Mouse (Mus musculus) bone marrow macrophage, adult 2 months (primary cell): ENCODE data around the gene Lsm4. TPM values are rescaled to one million over a fixed set of nuclear protein-coding genes. Genes with fewer than 3 reads are reported as not detected.

Source experiments
- H3K27ac ChIP-seq: 2 replicates; pipeline ENCODE4 v1.5.1; 2012; ENCODE audit warnings: low read depth, low read length; ENCODE audit not compliant: insufficient read depth
- H3K4me1 ChIP-seq: 2 replicates; pipeline ENCODE4 v1.6.1; 2012; ENCODE audit warnings: low read length; ENCODE audit not compliant: control insufficient read depth, insufficient read depth
- H3K4me3 ChIP-seq: 2 replicates; pipeline ENCODE4 v1.5.1; 2012; ENCODE audit warnings: mild to moderate bottlenecking, low read length, moderate library complexity; ENCODE audit not compliant: insufficient read depth
- CTCF ChIP-seq: IDR thresholded peaks from 2 replicates; pipeline ENCODE4 v1.5.1; 2012; ENCODE audit warnings: low read depth, mild to moderate bottlenecking, low read length, moderate library complexity
- POLR2A ChIP-seq: IDR thresholded peaks from 2 replicates; pipeline ENCODE4 v1.6.1; 2012; ENCODE audit warnings: mild to moderate bottlenecking, low read depth, low read length, borderline replicate concordance
- polyA plus RNA-seq: library from polyadenylated mRNA; stranded (reverse); fragments of >200 nt; gene quantifications from 2 replicates; pipeline ENCODE4 v1.2.4, GENCODE M21; 2012; ENCODE audit not compliant: missing spikeins, insufficient read depth, insufficient read length

The Lsm4 gene
- 62.3 and 65.9 TPM in 2 replicates for polyA plus RNA-seq

GRCm38 (mm10) chr8:70673079-70673856 is at the start of gene Lsm4:
TSS of gene Lsm4 (plus strand) at chr8:70673248.
- Histone ChIP-seq H3K27ac (peak within 1 kb of the TSS; percentile 88), H3K4me3 (peak within 1 kb of the TSS; percentile 79), H3K4me1 (peaks cover 27% of the 10 kb centered on the region)
- TF ChIP-seq POLR2A, result 0 out of 2 replicates have a peak, but pooled peaks have one; percentile 67
- peak; percentile 42; the same call in 1 of the 2 replicates for TF ChIP-seq CTCF

DNA sequence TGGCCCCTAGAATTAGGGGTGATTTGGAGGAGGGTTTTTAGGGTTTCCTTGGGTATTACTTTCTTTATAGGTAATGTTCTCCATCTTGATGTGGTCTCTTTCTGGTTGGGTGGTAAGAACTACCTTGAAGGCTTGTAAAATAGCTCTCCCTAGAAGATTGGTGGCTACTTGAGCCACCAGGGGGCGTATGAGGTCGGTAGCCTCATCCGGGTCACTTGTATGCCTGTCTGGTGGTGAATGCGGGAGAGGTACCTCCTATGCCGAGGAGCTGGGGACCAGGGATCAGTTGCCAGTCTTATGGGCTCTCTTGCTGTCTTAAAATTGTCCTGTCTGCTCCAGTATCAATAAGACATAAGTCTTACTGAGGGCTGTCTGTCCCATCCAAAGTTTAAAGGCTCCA is 47.9 kb upstream of the Lsm4 start:
- no peak overlapping the region for H3K4me3 ChIP-seq
- TF ChIP-seq CTCF (no peak), POLR2A (no peak)
- H3K4me1 ChIP-seq, result peaks cover 23% of the 10 kb centered on the region
- H3K27ac ChIP-seq, result no peak overlapping the region

GRCm38 (mm10) chr8:70627041-70627440 is 46.0 kb upstream of the Lsm4 start:
- Histone ChIP-seq H3K4me1 (peaks cover 20% of the 10 kb centered on the region), H3K27ac (0 out of 2 replicates have a peak overlapping the region, but pooled peaks have one; percentile 6), H3K4me3 (no peak overlapping the region)
- TF ChIP-seq CTCF (no peak), POLR2A (no peak)

DNA sequence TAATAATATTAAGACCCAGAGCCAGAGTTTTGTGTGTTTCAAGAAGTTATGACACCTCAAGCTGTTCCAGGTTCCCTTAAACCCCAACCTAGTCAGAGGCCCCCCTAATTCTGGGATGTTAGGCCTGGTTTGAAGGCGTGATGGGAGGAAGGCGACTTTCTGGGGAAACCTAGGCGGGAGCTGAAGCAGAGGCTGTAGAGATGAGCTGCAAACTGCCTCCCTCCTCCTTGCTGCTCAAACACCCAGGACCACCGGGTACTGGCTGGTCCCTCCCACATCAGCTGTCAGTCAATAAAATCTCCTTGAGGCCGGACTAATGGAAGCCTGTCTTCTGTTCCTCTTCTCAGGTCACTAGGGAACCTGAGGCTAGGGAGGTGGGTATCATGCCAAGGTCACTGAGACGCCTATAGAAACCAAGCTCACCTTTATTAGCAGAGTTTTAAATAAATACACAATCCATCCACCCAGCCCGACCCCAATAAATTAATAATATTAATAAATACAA is 44.0 kb upstream of the Lsm4 start:
- TF ChIP-seq CTCF (no peak), POLR2A (no peak)
- Histone ChIP-seq H3K4me3 (no peak overlapping the region), H3K4me1 (peaks cover 40% of the 10 kb centered on the region), H3K27ac (no peak overlapping the region)

DNA sequence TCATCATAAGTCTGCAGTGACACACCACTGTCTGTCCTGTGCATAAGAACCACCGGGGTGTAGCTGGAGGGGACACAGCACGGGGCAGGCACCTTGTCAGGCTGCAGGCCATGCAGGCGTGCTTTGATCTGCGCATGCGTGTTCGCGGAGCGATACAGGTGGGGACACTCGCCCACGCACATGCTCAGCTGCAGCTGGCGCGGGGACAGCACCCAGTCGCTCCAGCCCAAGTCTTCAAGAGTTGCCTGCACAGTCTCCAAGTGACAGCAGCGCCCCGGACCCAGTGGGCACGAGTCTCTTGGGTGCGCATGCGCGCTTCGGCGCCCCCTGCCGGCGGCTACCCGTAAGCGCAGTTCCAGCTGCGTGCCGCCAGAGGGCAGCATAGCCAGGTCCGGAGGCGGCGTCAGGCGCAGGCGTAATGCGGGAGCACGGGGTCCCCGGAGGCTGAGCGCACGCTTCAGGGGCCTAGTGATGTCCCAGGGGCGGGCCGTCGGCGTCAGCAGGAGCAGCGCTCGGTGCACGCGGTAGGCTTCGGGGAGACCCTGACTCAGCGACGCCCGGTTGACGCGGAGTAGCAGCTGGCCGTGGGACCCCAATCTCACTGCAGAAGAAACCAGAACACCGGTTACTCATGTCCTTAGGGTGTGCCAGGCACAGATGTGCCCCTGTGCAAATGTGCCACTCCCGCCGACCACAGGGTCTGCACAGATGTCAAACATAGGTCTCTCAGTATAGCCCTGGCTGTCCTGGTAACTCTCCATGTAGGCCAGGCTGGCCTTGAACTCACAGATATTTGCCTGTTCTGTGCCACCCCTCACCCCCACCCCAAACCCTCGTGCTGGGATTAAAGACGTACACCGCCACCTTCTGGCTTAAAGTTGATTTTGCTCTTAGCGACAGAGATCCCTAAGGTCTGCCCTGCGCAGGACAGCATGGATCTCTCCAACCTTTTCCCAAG is 43.2 kb upstream of the Lsm4 start:
- no peak for TF ChIP-seq POLR2A
- TF ChIP-seq CTCF, result peak; percentile 99
- Histone ChIP-seq H3K27ac (peak overlapping the region; percentile 83), H3K4me3 (peak overlapping the region; percentile 79), H3K4me1 (peaks cover 48% of the 10 kb centered on the region)

DNA sequence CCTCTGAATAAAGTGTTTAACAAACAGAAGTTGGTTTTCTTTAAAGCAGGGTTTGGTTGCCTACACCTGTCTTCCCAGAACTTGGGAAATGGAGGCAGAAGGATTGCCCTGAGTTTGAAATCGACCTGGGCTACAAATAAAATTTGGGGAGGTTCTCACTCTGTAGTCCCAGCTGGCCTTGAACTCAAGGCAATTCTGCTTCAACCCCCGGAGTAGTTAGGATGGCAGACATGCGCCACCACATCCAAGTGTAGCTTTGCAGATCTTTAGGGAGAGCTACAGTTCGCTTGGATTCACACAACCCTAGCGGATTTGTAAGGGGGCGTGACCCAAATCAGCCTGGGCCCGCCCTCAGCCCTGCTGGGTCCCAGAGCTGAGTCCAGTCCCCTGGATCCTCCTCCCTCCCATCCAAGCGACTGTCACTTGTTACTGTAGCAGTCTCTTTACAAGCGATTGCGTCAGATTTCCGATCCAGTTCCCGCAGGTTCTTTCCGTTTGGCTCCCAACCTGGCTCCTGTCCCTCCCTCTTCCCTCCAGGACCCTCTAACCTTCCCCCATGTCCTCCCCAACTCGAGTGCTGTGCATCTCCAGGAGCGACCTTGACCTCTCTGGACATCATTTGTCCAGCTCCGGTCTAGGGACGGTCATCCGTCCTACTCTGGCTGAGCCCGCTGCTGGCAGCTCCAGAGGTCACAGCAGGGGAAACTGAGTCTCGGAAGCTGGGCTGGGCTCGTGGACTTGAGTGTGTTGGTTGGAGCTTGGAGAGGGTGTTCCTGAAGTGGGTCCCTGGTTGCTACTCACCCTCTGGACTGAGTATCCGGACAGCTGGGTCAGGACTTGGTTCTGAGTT is 42.3 kb upstream of the Lsm4 start:
- Histone ChIP-seq H3K4me3 (peak overlapping the region; percentile 79), H3K4me1 (peaks cover 54% of the 10 kb centered on the region), H3K27ac (peak overlapping the region; percentile 83)
- TF ChIP-seq POLR2A (no peak; the same call in 1 of the 2 replicates), CTCF (no peak; the same call in 1 of the 2 replicates)

GRCm38 (mm10) chr8:70631436-70631835 is 41.6 kb upstream of the Lsm4 start:
- H3K27ac ChIP-seq, result peak overlapping the region; percentile 83
- peaks cover 53% of the 10 kb centered on the region for H3K4me1 ChIP-seq
- H3K4me3 ChIP-seq, result peak overlapping the region; percentile 79
- TF ChIP-seq POLR2A (peak; percentile 96; the same call in 1 of the 2 replicates), CTCF (no peak)

DNA sequence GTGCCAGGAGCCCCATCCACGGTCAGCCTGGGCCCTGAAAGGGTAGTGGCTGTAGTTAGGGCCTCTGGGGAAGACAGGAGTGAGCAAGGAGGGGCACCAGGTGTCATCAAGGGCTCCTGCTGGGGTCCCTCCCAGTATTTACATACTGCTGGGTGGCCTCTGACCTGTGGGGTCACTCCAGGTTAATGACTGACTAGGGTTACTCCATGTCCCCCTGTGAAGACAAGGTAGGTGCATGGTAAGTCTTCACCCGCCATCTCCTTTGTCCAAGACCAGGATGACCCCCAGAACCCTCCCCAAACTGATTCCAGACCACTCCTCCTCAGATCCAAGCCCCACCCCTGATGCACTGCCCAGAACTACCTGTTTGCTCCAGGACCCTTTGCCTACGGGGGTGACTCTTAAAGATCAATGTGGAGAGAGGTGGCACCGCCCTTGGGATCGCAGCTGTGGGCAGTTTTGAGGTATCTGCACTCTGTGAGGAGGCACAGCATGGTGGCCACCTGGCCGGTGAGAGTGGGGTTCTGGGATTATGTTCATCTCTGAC is 40.6 kb upstream of the Lsm4 start, which contains the start of gene Gdf15:
Gene Gdf15, minus strand, starts transcription at position 111 of the 547 bp plus-strand sequence.
- H3K4me3 ChIP-seq, result peak within 1 kb of the TSS; percentile 79
- H3K27ac ChIP-seq, result peak within 1 kb of the TSS; percentile 83
- peaks cover 49% of the 10 kb centered on the region for H3K4me1 ChIP-seq
- TF ChIP-seq POLR2A (no peak), CTCF (no peak)
